Mouse (Mus musculus) embryonic fibroblast, embryonic 13.5 days (primary cell): ENCODE results near the gene Brpf1.

Experiments
- CTCF ChIP-seq: IDR thresholded peaks from 2 replicates; pipeline ENCODE4 v1.5.1; 2011; ENCODE audit warnings: mild to moderate bottlenecking, control low read depth, low read length, moderate library complexity, borderline replicate concordance; ENCODE audit not compliant: insufficient read depth
- POLR2A ChIP-seq: IDR thresholded peaks from 2 replicates; pipeline ENCODE4 v1.6.1; 2011; ENCODE audit warnings: low read depth, mild to moderate bottlenecking, control low read depth, low read length, moderate library complexity

- TF ChIP-seq CTCF, result no peak
- no peak for TF ChIP-seq POLR2A
Observed at GRCm38 (mm10) chr6:113370194-113370929, 63.4 kb downstream of the Brpf1 start.
